Mouse (Mus musculus): ENCODE results near the gene Cyp2c69.
"Not testable (repeated sequence)": the region's sequence is repeated elsewhere in the genome, so short reads cannot be mapped to it uniquely, and the experiment has no call there.

- TF ChIP-seq GATA1 (IDR thresholded peaks at IDR 0.05; ENCODE audit: borderline replicate concordance, low read length); FLI1 (IDR thresholded peaks at IDR 0.05; ENCODE audit: low read length): not testable (repeated sequence)
Measured at GRCm38 (mm10) chr19:39812714-39813113, 73.9 kb downstream of the Cyp2c69 start, which contains the start of gene Cyp2c40.

Data from megakaryocyte, embryonic 14.5 days (primary cell).